Mouse (Mus musculus) G1E (cell line): ENCODE data around the gene Tcf7l1.

Experiments
- GATA1 ChIP-seq: IDR thresholded peaks from 2 replicates; pipeline ENCODE4 v1.6.1; 2012; ENCODE audit warnings: borderline replicate concordance, low read length, inconsistent platforms, mixed read lengths
- TAL1 ChIP-seq: conservative IDR thresholded peaks from 2 replicates; pipeline ENCODE4 v1.6.1; 2012; ENCODE audit warnings: low read depth, low read length, inconsistent platforms, mixed read lengths

DNA sequence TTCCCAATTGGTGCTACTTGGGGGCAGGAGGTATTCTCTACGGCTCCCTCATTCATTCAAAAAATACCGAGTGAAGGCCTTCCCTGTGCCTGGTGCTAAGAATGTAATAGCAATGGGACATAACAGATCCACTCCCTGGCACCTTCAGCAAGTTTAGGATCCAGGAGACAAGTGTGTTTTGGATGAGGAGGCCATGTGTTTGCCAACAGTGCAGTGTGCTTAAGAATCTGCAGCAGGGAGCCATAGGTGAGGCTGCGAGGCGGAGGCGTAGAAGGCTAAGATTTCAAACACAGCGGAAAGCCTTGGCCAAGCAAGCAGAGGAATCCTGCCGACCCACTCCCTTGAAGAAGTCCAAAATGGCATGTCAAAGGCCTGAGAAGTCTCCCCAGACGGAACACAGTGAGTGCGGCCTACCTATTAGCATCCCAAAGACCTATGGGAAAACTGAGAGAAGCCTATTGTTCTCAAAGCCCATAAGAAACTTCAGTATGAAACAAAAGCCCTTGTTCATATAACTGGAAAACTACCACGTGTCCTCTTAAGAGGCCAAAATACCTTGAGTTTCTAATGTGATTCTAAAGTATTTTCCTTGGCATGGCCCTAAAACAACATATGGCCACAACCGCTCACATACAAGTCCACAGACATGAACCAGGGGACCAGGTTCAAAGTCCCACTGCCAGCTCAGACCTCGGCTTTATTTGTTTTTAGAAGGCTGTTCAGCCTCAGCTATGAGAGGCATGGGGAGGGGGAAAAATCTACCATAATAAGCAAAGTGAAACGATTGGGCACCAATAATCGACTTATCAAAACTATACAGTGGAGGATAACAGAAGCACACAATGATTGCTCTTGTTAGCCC is 18.9 kb downstream of the Tcf7l1 start:
- TF ChIP-seq TAL1 (no peak), GATA1 (no peak)
